Mouse (Mus musculus) CD4-positive helper T cell, adult 2 months (primary cell): Measurements from ENCODE around the gene Plpp2.

Experiments
- DNase-seq: peaks from one replicate; pipeline ENCODE4 v3.0.0-alpha.2; 2012; ENCODE audit warnings: low read depth, missing footprints, low spot score

Plpp2 gene

GRCm38 (mm10) chr10:79548971-79549723 lies 15.6 kb upstream of the Plpp2 start:
- DNase-seq, result no peak

- DNase-seq, result no peak
These were observed 14.9 kb upstream of the Plpp2 start for GRCm38 (mm10) chr10:79548546-79548945.

DNA sequence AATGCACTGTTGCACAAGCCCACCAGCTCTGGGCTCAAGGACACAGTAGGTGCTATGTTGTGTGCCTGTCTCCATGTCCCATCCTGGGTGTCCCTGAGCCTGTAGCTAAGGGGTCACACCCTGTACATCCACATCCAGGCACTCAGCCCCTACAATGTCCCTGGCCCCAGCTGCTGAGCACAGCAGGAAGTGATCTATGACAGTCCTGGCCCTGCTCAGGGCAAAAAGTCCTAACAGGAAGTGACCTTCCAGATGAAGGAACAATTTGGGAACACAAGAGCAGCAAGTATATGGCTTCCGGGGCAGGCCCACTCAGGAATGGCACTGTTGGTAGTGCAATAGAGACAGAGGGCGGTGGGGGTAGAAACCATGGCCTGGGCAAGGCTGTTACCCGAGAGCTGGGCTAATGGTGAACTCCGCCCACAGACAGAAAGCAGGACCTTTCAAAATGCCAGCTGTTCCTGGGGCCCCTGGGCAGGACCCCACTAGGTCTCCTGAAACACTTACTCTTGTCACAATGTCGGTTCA lies 13.6 kb upstream of the Plpp2 start:
- no peak for DNase-seq

GRCm38 (mm10) chr10:79546483-79546882 lies 12.9 kb upstream of the Plpp2 start:
- no peak for DNase-seq

DNA sequence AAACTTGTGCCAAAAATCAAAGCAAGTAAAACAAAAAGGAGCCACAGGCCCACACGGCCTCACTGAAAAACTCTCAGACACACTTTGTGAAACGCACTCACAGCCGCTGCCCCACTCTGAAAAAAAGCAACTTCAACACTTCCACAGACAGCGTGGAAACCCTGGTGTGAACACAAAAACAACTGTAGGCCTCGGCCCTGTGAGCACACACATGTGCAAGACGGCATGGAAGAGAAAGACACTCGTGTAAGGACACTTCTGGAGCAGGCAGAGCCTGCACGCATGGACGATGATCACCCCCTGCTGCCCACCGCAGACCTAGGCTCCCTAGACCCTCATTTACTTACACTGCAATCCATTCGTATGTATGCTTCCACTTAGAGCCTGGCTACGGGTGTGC lies 12.3 kb upstream of the Plpp2 start:
- no peak for DNase-seq

DNA sequence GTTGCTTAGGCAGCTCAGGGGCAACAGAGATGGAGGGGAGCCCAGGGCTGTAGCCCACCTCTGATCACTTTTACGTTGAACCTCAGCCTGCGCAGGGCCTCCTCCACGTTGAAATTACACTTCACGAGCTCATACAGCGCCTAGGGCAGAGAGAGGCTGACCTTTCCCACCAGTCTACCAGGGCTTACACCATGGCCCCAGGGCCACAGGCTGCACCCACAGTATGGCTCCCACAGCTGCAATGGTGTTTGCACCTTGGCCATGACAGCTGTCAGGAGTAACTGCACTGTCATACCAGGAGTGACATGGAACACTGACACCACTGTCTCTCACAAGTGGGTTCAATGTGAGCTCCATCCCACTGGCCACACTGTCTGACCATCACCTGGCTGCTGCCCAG lies 11.0 kb upstream of the Plpp2 start:
- DNase-seq, result no peak

DNA sequence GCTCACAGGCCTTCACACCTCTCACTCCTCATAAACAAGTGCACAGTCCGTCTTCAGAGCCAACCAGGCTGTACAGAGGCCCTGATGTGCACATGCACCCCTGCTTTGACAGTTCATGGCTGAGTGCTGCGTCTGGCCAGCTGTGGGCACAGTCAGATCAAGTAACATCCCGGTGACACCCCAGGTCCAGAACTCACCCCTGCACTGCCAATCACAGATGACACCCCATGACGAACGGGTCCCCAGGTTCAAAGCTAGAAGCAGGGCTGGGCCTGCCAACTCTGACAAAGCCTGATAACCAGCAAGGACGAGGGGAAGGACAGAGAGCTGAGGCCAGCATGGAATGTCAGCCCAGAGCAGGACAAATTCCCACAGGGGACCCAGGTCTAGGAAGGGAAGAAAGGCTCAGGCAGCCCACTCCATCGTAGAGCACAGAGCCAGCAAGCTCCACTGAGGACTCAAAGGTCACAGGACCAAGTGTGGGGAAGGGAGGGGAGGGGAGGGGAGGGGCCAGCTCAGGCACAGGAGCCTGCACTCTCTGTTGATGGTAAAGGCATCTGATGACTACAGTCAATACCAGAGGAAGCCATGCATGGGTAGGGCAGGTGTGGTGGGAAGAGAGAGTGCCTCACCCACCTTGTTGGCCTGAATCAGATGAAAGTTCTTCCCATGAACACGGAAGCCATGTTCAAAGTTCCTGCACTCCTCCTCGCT lies 10.4 kb upstream of the Plpp2 start:
- no peak for DNase-seq

DNA sequence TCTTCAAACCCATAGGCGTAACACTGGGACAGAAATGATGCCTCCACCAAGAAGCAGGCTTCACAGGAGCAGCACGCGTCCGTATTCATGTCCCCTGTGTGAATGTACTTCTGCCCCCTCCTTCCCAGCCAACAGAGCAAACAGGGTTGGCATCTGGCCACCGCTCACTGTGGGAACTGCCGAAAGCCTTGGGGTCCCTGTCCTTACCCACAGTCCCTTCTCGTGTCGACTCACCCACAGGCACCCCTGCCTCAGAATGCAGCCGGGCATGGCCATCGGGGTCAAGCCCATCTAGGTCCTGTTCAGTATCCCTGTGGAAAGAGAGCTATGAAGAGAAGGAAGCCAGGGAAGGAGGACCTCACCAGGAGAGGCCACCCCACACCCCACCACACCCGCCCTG lies 8.6 kb upstream of the Plpp2 start:
- no peak for DNase-seq

DNA sequence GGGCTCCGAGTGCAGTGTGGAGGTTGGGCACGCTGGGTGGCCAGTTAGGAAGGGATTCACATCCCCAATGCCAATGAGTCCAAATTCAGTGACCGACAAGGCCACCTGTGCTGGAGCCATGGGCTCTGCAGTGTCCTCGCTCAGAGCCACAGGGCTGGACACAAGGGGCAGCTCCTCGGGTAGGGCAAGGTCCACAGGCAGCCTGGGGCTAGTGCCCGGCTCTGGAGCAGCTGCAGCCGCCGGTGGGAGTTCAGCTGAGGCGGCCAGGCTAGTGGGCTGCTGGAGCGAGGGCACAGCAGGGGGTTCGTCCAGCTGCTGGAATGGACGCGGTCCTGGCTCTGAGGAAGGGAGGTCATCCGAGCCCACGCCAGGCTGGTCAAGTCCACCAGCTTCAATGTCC lies 7.9 kb upstream of the Plpp2 start:
- DNase-seq, result no peak

- DNase-seq, result no peak
These were observed 7.2 kb upstream of the Plpp2 start for GRCm38 (mm10) chr10:79540746-79541145.

DNA sequence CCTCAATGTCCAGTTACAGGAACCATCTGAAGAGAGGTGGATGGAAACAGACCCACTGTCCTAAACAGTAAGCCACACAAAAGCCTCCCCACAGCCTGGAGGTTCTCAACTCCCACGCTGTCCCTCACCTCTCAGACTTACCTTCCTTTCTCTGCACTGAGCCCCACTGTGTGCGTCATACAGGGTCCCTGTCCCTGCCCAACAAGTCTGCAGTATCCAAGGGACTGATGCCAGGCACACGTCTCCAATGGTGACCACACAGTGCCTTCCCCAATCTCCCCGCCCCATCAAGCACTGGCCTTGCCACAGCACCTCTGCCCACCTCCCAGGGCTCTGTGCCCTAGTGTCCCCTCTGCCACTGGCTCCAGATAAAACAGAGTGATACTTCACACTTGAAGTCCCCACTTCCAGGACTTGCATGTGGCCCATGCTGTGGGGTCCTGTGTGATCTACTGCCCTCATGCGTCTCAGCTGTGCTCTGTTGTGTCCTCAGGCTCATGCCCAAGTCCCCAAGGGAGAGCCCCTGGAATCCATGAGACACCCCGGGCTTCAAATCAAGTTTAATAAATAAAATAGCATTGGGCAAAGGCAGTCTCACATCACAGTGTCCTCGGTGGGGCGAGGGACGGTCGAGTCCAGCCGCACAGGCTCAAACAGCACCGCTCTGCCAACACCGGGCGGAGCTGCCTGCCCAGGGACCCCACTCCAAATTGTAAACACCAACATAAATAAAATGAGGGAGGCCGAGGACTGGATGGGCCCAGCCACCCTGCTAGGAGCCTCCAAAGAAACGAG lies 6.3 kb upstream of the Plpp2 start:
- no peak for DNase-seq

DNA sequence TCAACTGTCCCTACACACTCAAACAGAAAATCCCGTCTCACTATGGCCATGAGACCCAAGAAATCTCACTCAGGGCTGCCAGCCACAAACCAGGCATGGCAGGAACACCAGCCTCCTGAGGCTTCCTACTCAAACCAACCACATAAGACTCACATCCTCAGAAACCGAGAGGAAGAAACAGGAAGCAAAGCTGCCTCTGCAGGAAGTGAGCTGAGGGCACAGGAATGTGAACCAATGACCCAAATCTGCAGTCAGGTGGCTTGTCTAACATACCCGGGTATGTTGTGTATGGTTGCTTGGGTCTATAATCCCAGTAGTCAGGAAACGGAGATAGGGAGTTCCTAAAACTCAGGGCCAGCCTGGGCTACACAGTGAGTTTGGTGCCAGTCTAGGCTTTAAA lies 5.3 kb upstream of the Plpp2 start:
- DNase-seq, result no peak

GRCm38 (mm10) chr10:79538323-79538722 lies 4.7 kb upstream of the Plpp2 start:
- DNase-seq, result no peak

- DNase-seq, result no peak
These were observed 4.2 kb upstream of the Plpp2 start for GRCm38 (mm10) chr10:79537781-79538180.

- DNase-seq, result no peak
These were observed 3.7 kb upstream of the Plpp2 start for GRCm38 (mm10) chr10:79537271-79537670.

GRCm38 (mm10) chr10:79536461-79537080 lies 3.0 kb upstream of the Plpp2 start:
- no peak for DNase-seq

GRCm38 (mm10) chr10:79535431-79535830 lies 1.8 kb upstream of the Plpp2 start:
- DNase-seq, result no peak

- no peak for DNase-seq
These were observed 830 bp upstream of the Plpp2 start for GRCm38 (mm10) chr10:79534426-79534825.

GRCm38 (mm10) chr10:79532678-79533077 lies 918 bp downstream of the Plpp2 start:
- DNase-seq, result no peak

DNA sequence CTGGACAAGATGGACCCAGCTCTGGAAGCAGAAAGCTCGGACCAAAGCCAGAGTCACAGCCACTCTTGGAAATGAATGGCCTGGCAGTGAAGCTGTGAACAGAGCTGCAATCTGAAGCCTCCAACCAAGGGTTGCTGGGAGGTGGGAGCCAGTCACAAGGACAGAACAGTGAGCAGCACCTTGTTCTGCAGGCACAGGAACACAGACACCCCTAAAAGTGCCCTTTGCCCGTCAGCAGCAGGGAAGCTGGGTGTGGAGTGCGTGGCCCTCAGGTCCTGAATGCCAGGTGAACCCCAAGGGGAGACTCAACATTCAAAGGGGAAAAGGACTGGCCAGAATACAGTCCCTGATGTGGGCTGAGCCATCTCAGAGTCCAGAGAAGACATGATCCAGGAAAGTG lies 2.0 kb downstream of the Plpp2 start:
- no peak for DNase-seq

DNA sequence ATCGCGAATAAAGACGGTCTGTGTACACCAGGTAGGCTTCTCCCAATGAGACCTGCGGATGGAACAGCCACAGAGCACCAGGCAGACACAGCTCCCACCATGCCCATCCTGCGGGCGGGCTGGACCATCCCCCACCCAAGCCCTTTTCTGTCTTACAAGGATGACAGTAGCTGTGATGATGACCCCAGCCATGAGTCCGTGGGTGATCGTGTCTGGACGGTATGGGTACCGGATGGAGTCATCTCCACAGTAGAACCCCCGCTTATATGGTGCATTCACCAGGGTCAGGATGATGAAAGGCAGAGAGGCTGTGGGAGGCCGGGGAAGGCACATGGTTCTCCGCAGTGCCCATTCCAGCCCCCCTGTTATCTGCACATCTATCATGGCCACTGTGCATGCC lies 2.9 kb downstream of the Plpp2 start:
- DNase-seq, result no peak

- no peak for DNase-seq
These were observed 3.4 kb downstream of the Plpp2 start for GRCm38 (mm10) chr10:79530241-79530640.
